Mouse (Mus musculus): ENCODE measurements at regions not wholly inside any gene's neighbourhood (a gene's known extent, or its start where the extent isn't known, plus 50 kb on each side); places are given as distances from the start of the nearest gene placed in this dataset.
"Not testable (repeated sequence)": the region's sequence is repeated elsewhere in the genome, so short reads cannot be mapped to it uniquely, and the experiment has no call there.

DNA sequence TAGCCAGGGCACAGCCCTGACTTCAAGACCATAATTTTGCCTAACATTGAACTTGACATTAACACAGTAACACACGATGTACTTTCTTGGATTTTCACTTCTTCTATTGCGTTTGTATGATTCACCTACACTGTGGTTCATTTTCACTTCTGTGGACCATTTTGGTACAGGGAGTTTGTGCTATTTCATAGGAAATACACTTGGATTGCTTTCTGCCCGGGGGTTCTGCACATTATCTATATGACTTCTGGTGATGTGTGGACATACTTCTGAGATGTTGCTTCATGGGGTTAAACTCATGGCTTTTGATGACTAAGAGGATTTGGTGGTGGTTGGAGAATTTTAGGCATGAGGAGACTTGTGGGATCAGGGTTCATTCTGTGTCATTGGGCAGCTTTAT, 640.4 kb upstream of the Gm19410 start:
- no peak for DNase-seq

DNA sequence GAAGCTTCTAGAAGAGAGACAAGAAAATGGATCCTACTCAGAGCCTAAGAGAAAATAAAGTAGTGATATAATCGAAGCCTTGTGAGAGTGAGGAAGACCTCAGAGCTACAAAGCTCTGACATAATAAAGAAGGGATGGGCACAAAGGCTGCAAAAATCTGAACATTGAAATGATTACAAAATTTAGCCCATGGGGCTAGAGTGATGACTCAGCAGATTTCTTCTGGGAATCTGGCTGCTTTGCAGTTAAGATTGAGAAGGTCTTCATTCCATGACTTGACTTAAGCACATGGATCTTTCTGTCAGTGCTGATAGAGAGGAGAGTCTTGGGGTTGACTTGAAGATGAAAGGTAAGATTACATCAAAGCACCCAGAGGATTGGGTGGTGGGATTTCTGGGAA, 633.3 kb upstream of the Gm19410 start:
- DNase-seq, result no peak

DNA sequence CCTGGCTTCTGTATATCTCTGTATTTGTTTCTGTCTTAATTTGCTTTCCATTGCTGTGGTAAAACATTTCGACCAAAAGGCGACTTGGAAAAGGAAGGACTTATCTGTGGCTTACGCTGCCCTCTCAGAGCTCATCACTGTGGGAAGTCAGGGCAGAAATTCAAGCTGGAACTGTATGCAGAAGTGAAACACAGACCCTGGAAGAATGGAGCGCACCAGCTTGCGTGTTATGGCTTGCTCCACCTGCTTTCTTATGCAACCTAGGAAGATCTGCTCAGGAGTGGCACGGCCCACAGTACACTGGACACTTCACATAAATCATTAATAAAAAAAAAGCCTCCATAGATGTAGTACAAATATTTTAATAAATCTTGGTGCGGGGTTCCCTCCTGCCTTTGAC, 630.0 kb upstream of the Gm19410 start:
- no peak for DNase-seq

GRCm38 (mm10) chr8:35136643-35137042, 628.9 kb upstream of the Gm19410 start:
- DNase-seq, result no peak

DNA sequence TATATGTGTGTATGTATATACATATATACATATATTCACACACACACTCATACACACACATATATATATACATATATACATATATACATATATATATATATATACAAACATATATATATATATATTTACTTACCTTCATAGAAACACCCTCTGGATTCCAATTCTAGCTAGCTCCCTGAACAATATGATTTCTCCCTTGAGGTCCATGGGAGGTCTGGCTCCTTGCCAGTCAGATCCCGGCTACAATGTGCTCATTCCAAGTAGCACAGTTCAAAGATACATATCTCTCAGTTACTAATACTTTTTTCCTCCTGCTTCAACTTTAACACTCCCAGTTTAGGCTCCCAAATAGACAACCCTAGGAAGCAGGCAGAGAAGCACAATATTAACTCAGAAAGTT, 624.8 kb upstream of the Gm19410 start:
- no peak for DNase-seq

- DNase-seq, result no peak
These were observed 622.5 kb upstream of the Gm19410 start for GRCm38 (mm10) chr8:35143018-35143656.

DNA sequence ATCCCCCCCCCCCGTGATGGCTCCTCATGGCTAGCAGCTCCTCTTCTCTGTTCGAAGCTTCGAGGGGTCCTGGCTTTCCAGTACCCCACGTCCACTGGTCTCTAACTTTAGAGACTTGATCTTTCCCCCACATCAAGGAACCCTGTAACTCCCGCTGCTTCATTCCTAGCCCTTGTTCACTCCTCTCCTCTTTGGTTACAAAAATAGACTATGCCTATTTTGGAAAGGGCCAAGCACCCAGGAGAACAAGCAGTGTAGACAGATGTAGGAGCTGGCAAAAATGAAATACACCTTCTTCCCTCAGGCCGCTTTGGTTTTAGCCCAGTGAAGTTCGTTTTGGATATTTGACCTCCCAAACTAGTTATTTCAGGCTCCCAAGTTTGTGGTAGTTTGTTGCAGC, 621.9 kb upstream of the Gm19410 start:
- DNase-seq, result no peak

- DNase-seq, result no peak
These were observed 621.2 kb upstream of the Gm19410 start for GRCm38 (mm10) chr8:35144401-35144800.

DNA sequence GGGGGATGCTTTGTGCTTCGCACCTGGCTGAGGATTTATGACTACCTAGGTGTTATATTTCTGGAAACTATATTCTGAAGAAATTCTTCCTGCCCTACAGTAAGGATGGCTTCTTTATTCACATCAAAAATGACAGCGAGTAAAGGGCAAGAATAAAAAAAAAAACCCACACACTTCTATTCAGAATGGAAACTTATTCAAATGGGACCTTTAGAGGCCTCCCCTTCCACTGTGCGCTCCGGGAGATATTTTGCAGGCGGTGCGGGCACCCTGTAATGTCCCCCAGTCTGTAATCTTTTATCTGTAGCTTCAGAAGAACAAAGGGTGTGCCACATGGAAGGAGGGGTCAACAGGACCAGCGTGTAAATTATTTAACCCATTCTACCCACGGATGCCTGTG, 618.1 kb upstream of the Gm19410 start:
- DNase-seq, result no peak

DNA sequence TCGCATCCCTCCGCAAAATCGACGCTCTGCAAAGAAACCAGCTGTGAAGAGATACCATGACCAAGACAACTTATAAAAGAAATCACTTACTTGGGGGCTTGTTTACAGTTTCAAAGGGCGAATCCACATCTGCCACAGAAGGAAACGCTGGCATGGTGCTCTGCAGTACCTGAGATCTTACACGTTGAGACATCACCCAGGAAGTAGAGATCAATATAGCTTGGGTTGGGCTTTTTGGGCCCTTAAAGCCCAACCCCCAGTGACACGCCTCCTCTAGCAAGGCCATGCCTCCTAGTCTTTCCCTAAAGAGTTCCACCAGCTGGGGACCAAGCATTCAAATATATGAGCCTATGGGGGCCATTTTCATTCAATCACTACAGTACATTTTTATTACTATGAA, 617.6 kb upstream of the Gm19410 start:
- no peak for DNase-seq

- DNase-seq, result no peak
These were observed 613.0 kb upstream of the Gm19410 start for GRCm38 (mm10) chr8:35152585-35152984.

DNA sequence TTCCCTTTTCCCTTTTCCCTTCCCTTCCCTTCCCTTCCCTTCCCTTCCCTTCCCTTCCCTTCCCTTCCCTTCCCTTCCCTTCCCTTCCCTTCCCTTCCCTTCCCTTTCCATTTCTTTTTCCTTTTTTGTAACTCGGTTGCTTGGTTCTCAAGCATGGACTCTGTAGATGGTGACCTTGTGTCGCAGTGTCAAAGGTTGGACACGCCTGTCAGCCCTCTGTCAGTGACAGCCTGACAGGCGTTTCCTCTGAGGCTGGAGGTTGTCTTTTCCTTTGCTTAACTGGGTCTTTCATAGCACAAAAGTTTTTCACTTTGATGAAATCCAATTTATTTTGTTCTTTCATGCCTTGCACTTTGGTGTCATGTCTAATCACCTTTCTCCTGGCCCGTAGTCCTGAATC, 609.3 kb upstream of the Gm19410 start:
- DNase-seq, result no peak

- no peak for DNase-seq
These were observed 607.9 kb upstream of the Gm19410 start for GRCm38 (mm10) chr8:35157711-35158110.

DNA sequence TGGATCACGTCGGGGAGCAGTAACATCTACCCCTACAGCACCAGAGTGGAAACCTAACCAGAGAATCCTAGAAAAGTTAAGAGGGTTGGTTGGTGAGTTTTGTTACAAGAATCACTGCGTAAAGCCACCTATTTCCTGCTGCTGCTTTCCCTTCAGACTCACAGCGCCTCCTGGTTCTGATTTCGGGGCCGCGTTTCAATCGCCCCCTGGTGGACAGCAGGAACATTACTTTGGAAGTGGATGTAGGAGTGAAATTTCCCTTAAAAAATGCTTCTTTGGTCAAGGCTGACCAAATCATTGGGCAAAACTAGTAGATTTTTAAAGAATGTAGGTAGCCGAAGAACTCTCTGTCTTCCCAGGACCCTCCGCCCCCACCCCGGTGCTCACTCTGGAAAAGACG, 606.3 kb upstream of the Gm19410 start:
- DNase-seq, result peak; percentile 75

DNA sequence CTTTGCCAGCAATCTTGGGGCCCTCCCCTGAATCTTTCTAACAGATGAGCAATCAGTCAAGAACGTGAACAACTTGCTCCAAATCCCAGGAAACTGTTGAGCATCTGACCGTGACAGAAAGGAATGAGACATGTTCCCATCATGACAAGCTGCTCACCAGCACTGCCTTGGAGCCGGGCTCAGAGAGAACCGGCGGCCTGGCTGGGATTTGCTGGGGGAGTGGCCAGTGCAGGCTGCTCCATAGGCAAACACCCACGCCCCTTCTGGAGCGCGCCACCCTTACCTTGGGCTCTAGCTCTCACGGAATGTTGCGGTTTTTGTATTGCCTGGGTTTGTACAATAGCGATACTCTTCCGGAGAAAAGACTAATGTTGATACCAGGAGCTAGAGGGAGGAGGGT, 605.4 kb upstream of the Gm19410 start:
- DNase-seq, result no peak

- DNase-seq, result not testable (repeated sequence)
These were observed 603.4 kb upstream of the Gm19410 start for GRCm38 (mm10) chr8:35162166-35162565.

- no peak for DNase-seq
These were observed 599.0 kb upstream of the Gm19410 start for GRCm38 (mm10) chr8:35166611-35167010.

DNA sequence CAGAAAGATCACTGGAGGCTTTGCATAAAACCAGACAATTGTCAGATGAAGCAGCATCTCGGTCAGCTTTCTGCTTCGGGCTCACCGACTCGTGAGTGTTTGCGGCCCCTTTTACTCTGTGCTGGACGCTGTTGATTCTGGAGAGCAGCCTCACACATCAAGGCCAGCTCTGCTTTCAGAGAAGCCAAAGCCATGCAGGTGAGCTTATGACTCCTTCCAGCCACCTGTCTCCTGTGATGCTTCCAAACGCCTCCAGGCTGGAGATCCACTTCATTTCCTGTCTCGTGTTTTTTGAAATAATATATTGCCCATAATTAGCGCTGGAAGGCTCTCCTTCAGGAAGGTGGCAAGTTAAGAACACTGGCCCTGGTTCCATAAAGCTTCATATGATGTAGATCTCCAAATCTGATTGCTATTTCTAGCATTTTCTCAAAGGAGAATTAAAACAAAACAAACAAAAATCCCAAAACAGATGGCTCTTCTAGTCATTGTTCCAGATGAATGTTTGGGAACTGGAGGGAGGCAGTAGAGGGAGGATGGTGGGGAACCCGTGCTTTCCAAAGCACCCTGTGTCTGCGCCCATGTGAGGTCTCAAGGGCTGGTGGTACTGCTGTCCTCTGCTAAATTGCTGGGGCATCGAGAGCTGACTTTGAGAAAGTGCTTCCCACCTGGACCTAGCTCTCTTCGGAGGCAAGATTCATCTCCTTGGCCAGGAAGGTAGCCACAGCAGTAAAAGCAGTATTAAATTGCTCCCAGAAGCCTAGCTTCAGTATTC, 593.9 kb upstream of the Gm19410 start:
- DNase-seq, result no peak

GRCm38 (mm10) chr8:35177314-35177713, 588.3 kb upstream of the Gm19410 start:
- peak; percentile 17 for DNase-seq

- DNase-seq, result no peak
These were observed 585.5 kb upstream of the Gm19410 start for GRCm38 (mm10) chr8:35180075-35180474.

GRCm38 (mm10) chr8:35182141-35182540, 583.4 kb upstream of the Gm19410 start:
- no peak for DNase-seq

DNA sequence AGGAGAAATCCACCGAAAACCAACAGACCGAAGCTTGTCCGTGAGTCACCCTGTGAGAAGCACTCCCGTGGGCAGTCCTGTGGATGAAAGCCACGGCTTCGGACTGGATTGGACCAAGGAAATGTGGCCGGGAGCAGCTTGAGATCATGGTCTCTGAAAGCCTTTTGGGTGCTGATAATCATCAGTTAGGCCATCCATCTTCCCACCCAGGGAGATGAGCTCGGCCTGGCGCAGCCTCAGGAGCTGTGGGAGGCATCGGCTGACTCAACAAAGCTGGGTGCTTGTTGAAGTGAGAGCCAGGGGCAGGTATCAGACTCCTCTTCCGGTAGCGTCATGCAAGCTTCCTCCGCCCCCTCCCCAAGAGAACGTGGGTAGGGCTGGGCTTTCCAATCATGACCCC, 582.2 kb upstream of the Gm19410 start:
- no peak for DNase-seq

GRCm38 (mm10) chr8:35185165-35185564, 580.4 kb upstream of the Gm19410 start:
- DNase-seq, result peak; percentile 6

GRCm38 (mm10) chr8:35188531-35188930, 577.1 kb upstream of the Gm19410 start:
- no peak for DNase-seq

- DNase-seq, result no peak
These were observed 575.9 kb upstream of the Gm19410 start for GRCm38 (mm10) chr8:35189695-35190094.
